Mouse (Mus musculus) limb, embryonic 15.5 days (tissue): ENCODE measurements around the gene Sdf2. TPM values are rescaled to one million over a fixed set of nuclear protein-coding genes. Genes with fewer than 3 reads are reported as not detected.
"Not testable (repeated sequence)": the region's sequence is repeated elsewhere in the genome, so short reads cannot be mapped to it uniquely, and the experiment has no call there.

Experiments used
- ATAC-seq: fragments of 200-750 bp; cut with Nextera tagmentation; 2 replicates; pipeline ENCODE4 v1.8.0; 2017; ENCODE audit warnings: low read depth, moderate TSS enrichment; ENCODE audit not compliant: insufficient number of reproducible peaks, low FRiP score, low TSS enrichment
- H3K27ac ChIP-seq: fragments of 300-500 bp; sonication (generic); 2 replicates; pipeline ENCODE4 v1.5.1; 2015; ENCODE audit warnings: moderate library complexity, mild to moderate bottlenecking, inconsistent platforms
- H3K27me3 ChIP-seq: fragments of 300-500 bp; sonication (generic); 2 replicates; pipeline ENCODE4 v1.6.1; 2015; ENCODE audit warnings: inconsistent platforms
- H3K36me3 ChIP-seq: fragments of 300-500 bp; sonication (generic); 2 replicates; pipeline ENCODE4 v1.6.1; 2015; ENCODE audit warnings: inconsistent platforms
- H3K4me1 ChIP-seq: fragments of 300-500 bp; sonication (generic); 2 replicates; pipeline ENCODE4 v1.6.1; 2015; ENCODE audit warnings: inconsistent platforms
- H3K4me2 ChIP-seq: fragments of 300-500 bp; sonication (generic); 2 replicates; pipeline ENCODE4 v1.6.1; 2015; ENCODE audit warnings: mild to moderate bottlenecking, inconsistent platforms
- H3K4me3 ChIP-seq: fragments of 300-500 bp; sonication (generic); 2 replicates; pipeline ENCODE4 v1.5.1; 2015; ENCODE audit warnings: mild to moderate bottlenecking, inconsistent platforms
- H3K9ac ChIP-seq: fragments of 300-500 bp; sonication (generic); 2 replicates; pipeline ENCODE4 v1.6.1; 2015; ENCODE audit warnings: inconsistent platforms
- H3K9me3 ChIP-seq: fragments of 300-500 bp; sonication (generic); 2 replicates; pipeline ENCODE4 v1.6.1; 2016; ENCODE audit warnings: inconsistent platforms
- WGBS: fragments of 180-500 bp; shearing (Covaris S2); methylation state at CpG from one replicate; pipeline ENCODE4 v1.1.7; 2015; 5-methylcytosine and 5-hydroxymethylcytosine counted together
- polyA plus RNA-seq: library from polyadenylated mRNA; unstranded; fragments of >200 nt; fragmentation: Nextera tagmentation; extraction: Ambion mirVana; gene quantifications from 2 replicates; pipeline ENCODE4 v1.2.1, GENCODE M21; 2015

Gene Sdf2
- polyA plus RNA-seq, 1 experiment from 2014 or later: 97.7 TPM

DNA sequence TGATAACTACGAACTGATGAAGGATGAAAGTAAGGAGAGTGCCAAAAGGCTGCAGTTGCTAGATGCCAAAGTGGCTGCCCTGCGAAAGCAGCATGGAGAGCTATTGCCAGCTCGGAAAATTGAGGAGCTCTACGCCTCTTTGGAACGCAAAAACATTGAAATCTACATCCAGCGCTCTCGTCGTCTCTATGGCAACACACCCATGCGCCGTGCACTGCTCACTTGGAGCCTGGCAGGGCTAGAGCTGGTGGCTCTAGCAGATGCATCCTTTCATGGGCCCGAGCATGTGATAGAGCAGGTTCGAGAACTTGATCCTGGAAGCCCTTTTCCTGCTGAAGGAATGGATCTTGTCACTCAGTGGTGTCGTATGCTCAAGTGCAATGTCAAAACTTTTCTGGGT lies 26.4 kb downstream of the Sdf2 start:
- no peaks in the 10 kb centered on the region for H3K9me3 ChIP-seq
- H3K4me1 ChIP-seq: no peaks in the 10 kb centered on the region
- H3K4me3 ChIP-seq: no peak overlapping the region
- no peak overlapping the region for H3K27ac ChIP-seq
- no peak overlapping the region for H3K4me2 ChIP-seq
- no peaks in the 10 kb centered on the region for H3K27me3 ChIP-seq
- H3K9ac ChIP-seq: no peak overlapping the region
- no peak for ATAC-seq
- H3K36me3 ChIP-seq: peaks cover 92% of the 10 kb centered on the region
- 91% methylated on average over 13 of the region's 13 CpGs for WGBS

DNA sequence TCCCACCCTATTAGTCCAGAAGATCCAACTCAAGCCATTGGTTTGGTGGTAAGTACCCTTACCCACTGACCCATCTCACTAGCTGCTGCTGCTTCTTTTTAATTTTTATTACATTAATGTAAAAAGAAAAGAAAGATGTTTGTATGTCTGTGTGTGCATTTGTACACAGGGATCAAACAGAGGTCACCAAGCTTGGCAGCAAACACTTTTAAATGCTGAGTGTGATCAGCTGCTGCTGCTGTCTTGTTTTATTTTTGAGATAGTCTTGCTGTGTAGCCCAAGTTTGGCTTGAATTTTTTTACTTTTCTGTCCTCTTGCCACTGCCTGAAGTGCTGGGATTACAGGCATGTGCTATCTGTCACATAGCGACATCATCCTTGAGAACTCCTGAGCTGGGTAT lies 30.1 kb downstream of the Sdf2 start:
- Histone ChIP-seq H3K4me3 (no peak overlapping the region), H3K27me3 (no peaks in the 10 kb centered on the region), H3K4me1 (no peaks in the 10 kb centered on the region), H3K36me3 (peaks cover 94% of the 10 kb centered on the region), H3K9ac (no peak overlapping the region), H3K9me3 (no peaks in the 10 kb centered on the region), H3K27ac (no peak overlapping the region), H3K4me2 (no peak overlapping the region)
- WGBS: 100% methylated on average over 1 of the region's 1 CpGs
- ATAC-seq: no peak

DNA sequence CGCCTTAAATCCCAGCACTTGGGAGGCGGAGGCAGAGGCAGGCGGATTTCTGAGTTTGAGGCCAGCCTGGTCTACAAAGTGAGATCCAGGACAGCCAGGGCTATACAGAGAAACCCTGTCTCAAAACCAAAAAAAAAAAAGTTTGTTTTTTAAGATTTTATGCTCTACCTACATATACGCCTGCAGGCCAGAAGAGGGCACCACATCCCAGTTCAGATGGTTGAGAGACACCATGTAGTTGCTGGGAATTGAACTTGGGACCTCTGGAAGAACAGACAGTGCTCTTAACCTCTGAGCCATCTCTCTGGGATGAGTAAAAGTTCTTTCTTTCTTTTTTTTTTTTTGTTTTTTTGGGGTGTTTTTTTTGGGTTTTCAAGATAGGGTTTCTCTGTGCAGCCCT lies 30.6 kb downstream of the Sdf2 start:
- not testable (repeated sequence) for H3K4me2 ChIP-seq, H3K4me1 ChIP-seq, H3K4me3 ChIP-seq, H3K27ac ChIP-seq, H3K9me3 ChIP-seq, H3K9ac ChIP-seq, ATAC-seq, H3K27me3 ChIP-seq
- H3K36me3 ChIP-seq: peaks cover 95% of the 10 kb centered on the region
- WGBS: 95% methylated on average over 4 of the region's 4 CpGs

DNA sequence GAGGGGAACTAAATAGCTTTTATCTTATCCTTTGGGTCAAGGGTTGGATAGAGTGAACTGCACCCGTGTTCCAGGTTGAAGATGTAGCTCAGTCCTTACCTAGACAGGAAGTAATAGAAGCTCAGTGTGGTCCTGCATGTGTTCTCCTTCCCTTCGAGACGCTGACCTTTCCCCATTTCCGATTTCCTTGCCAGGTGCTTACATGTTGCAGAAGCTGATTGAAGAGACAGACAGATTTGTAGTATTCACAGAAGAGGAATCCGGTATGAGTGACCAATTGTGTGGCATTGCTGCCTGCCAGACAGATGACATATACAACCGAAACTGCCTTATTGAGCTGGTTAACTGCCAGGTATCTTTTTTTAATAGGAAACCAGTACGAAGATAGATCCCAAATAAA lies 33.3 kb downstream of the Sdf2 start:
- peaks cover 95% of the 10 kb centered on the region for H3K36me3 ChIP-seq
- no peaks in the 10 kb centered on the region for H3K27me3 ChIP-seq
- no peak overlapping the region for H3K27ac ChIP-seq
- no peak overlapping the region for H3K4me3 ChIP-seq
- H3K9ac ChIP-seq: no peak overlapping the region
- H3K4me1 ChIP-seq: no peaks in the 10 kb centered on the region
- no peak for ATAC-seq
- H3K9me3 ChIP-seq: no peaks in the 10 kb centered on the region
- no peak overlapping the region for H3K4me2 ChIP-seq
- WGBS: 88% methylated on average over 7 of the region's 7 CpGs

DNA sequence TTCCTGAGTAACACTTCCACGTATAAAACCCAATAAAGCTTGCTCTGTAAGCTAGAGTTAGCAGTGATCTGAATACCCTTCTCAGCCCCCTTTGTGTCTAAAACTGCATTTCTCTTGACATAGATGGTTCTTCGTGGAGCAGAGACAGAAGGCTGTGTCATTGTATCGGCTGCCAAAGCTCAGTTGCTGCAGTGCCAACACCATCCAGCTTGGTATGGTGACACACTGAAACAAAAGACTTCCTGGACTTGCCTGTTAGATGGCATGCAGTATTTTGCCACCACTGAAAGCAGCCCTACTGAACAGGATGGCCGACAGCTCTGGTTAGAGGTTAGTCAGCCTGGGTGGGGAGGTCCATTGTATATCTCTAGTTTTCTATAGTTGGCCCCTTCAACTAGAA lies 34.0 kb downstream of the Sdf2 start:
- Histone ChIP-seq H3K36me3 (peaks cover 95% of the 10 kb centered on the region), H3K27ac (no peak overlapping the region), H3K4me1 (no peaks in the 10 kb centered on the region), H3K4me3 (no peak overlapping the region), H3K9me3 (no peaks in the 10 kb centered on the region), H3K9ac (no peak overlapping the region), H3K27me3 (no peaks in the 10 kb centered on the region), H3K4me2 (no peak overlapping the region)
- ATAC-seq: no peak
- WGBS: 93% methylated on average over 4 of the region's 4 CpGs

DNA sequence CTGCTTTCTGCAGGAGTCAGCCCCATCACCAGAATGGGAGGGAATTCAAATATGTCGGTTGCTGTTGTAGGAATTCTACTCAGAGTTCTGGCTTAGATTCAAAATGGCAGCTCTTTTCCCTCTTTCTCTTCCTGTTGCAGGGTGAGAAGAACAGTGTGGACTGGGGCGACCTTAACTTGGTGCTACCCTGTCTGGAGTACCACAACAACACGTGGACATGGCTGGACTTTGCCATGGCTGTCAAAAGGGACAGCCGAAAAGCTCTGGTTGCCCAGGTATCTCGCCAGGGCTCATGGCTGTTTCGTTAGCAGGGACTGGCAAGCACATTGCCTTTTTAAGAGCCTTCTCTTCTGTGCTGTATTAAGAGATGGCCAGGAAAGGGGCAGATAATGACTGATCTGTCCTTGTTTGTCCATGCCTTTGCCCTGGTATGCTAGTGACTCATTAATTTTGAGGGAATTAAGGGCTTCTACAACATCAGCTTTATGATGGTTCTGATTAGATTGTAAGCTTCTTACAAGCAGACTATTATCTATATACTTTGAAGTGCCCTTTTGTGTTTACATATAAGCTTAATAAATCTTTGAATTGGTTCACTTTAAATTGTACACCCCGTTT lies 43.7 kb downstream of the Sdf2 start:
- Histone ChIP-seq H3K4me3 (no peak overlapping the region), H3K27ac (no peak overlapping the region), H3K4me1 (no peaks in the 10 kb centered on the region), H3K36me3 (peaks cover 76% of the 10 kb centered on the region), H3K4me2 (no peak overlapping the region), H3K9ac (no peak overlapping the region), H3K27me3 (no peaks in the 10 kb centered on the region), H3K9me3 (no peaks in the 10 kb centered on the region)
- 90% methylated on average over 7 of the region's 7 CpGs for WGBS
- no peak for ATAC-seq

DNA sequence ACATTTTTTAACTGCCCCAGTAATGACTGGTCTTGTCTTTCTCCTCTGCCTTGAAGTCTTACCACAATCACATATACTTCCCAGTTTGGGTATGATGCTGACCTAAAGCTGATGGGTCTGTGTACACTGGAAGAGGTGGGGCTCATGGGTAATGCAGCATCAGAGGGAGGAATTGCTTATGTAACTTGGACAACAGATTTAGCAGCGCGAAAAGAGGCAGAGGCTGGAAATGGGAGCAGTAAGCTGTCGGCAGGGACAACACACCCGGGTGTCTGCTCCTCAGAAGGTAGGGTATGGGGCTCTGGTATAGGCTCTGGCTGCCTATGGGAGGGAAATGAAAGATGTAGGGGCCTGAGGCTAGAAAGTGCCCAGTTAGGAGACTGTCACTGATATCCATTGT lies 45.1 kb downstream of the Sdf2 start, which contains the start of gene BC030499:
Gene BC030499, plus strand, starts transcription at position 188 of the 400 bp plus-strand sequence.
- no peak within 1 kb of the TSS for H3K9ac ChIP-seq
- no peaks in the 10 kb centered on the region for H3K9me3 ChIP-seq
- no peaks in the 10 kb centered on the region for H3K27me3 ChIP-seq
- H3K27ac ChIP-seq: no peak within 1 kb of the TSS
- 93% methylated on average over 4 of the region's 4 CpGs for WGBS
- H3K4me1 ChIP-seq: no peaks in the 10 kb centered on the region
- H3K4me2 ChIP-seq: no peak within 1 kb of the TSS
- no peak within 1 kb of the TSS for H3K4me3 ChIP-seq
- ATAC-seq: no peak
- peaks cover 62% of the 10 kb centered on the region for H3K36me3 ChIP-seq

DNA sequence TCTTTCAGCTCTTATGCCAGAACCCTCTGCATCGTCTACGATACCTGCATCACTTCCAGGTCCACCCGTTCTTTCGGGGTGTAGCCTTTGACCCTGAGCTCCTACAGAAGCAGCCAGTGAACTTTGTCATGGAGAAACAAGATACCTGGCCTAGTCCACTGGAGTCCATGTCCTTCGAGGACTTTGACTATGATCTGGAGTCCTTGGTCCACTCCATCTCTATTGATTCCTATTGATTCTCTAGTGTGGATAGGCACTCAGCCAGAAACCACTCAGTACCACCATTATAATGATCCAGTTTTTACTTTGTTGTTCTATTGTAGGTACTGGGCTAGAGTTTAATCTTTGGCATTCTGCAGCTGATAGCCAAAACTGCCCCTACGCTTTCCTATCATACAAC lies 49.0 kb downstream of the Sdf2 start:
- Histone ChIP-seq H3K36me3 (peaks cover 26% of the 10 kb centered on the region), H3K4me1 (no peaks in the 10 kb centered on the region), H3K4me2 (no peak overlapping the region), H3K4me3 (no peak overlapping the region), H3K9ac (no peak overlapping the region), H3K9me3 (no peaks in the 10 kb centered on the region), H3K27ac (no peak overlapping the region), H3K27me3 (no peaks in the 10 kb centered on the region)
- WGBS: 95% methylated on average over 6 of the region's 6 CpGs
- no peak for ATAC-seq

DNA sequence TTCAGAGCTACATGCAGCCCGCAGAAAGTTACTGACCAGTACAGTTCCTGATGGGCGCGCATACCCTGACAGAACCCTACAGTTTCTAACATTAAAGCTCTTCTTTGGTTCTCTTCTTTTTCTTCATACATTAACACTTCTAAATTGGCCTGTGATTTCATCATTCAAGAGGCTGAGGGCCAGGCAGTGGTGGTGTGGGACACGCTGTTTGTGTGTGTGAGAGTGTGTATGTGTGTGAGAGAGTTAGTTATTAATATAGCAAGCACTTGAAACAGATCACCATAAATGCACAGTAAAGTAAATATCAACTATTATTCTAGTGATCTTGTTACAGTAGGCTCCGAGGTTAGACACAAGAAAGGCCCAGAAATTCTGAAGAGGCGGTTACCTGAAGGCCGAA lies 55.4 kb downstream of the Sdf2 start:
- Histone ChIP-seq H3K27me3 (no peaks in the 10 kb centered on the region), H3K27ac (peak overlapping the region; percentile 44), H3K36me3 (peaks cover 24% of the 10 kb centered on the region), H3K9me3 (no peaks in the 10 kb centered on the region), H3K4me2 (peak overlapping the region; percentile 89), H3K9ac (0 out of 2 replicates have a peak overlapping the region, but pooled peaks have one; percentile 50), H3K4me3 (peak overlapping the region; percentile 70), H3K4me1 (peaks cover 10% of the 10 kb centered on the region)
- no peak for ATAC-seq
- WGBS: 59% methylated on average over 7 of the region's 7 CpGs

DNA sequence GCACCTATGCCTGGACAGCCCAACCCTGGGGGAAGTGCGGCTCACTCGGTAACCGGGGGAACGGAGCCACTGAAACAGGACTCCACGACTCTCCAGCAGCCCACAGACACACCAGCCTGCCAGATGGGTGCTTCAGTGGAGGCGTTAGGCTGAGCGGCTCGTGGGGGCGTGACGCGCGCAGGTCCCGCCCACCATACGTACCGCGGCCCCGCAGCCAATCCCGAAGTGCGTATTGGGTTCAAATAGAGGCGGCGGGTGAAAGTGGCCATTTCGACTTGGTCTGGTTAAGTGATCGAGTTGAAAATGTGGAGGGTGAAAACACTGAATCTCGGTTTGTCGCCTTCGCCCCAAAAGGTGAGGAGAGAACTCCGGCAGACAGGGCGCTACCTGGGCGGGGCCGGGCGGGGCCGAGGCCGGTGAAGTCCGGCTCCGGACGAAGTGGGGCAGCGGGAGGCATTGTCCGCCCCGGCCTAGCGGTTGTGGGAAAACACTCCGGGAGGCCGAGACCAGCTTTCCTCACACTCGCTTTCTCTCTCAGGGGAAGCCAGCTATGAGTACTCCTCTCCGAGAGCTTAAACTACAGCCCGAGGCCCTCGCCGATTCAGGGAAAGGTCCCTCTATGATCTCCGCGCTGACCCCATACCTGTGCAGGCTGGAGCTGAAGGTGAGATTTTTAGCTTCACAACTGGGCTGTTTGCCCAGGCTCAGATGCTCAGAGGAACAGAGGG lies 56.0 kb downstream of the Sdf2 start, which contains the start of gene Spag5:
Gene Spag5, plus strand, starts transcription at position 173 of the 728 bp plus-strand sequence.
- peak; percentile 98 for ATAC-seq
- peak within 1 kb of the TSS; percentile 61 for H3K27ac ChIP-seq

More for the DNA sequence above, 56.0 kb downstream of the Sdf2 start, which contains the start of gene Spag5:
- Histone ChIP-seq H3K4me1 (peaks cover 10% of the 10 kb centered on the region), H3K9me3 (no peaks in the 10 kb centered on the region), H3K36me3 (peaks cover 24% of the 10 kb centered on the region), H3K4me3 (peak within 1 kb of the TSS; percentile 70), H3K9ac (peak within 1 kb of the TSS; percentile 50), H3K4me2 (peak within 1 kb of the TSS; percentile 89), H3K27me3 (no peaks in the 10 kb centered on the region)
- under 1% methylated on average over 49 of the region's 49 CpGs for WGBS
